In the genomic region with DNA sequence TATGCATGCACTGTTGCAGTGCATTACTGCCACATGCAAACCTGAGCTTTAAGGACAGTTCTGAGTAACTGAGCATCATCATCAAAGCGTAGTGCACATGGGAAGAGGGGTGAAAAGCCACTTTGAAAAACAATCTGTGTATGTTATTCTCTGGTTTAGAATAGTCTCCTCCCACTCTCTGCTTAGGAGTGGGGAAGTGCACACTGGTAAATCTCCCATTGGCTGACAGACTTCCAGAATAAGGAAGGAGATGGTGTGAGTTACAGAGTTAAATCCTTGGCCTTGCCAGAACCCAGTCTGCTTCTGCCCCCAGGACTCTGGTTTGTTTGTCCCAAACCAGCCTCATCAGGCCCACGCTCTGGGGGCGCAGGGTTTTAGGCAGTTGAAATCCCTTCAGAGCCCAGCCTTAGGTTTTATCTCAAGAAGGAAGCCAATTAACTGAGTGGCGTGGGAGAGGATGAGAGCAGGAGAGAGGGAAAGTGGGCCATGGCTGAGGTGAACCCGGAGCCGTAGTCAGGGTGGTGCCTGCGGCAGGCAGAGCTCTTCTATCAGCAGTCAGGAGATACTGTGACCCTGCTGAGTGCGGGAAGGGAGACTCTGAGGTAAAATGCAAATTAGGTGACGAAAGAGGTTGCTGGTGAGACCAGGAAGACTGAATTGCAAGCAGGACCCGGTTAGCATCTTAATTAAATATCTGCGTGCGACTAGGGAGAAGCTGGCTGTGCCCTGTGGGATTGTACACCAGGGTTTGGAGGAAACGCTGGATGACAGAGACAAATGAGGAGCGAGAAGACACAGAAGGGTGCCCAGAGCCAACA, we compare ENCODE assay signal across 8 mouse cellular contexts.
DNase-seq lines count a peak whose midpoint lies in the region; ATAC-seq and TF ChIP-seq lines count a peak whose summit lies in the region.
"Had no signal": no experiment of that assay in that cellular context is flagged by ENCODE, and none has a peak within 500 bp of the region (broad histone marks: within the 10 kb centered on the region; RNA-seq: fewer than 3 reads in every experiment).

No protein-coding gene starts in this region.

- H3K4me2 ChIP-seq in kidney, embryonic 16.5 days (replicated peaks; ENCODE audit: low read depth, low read length): peak overlapping the region; percentile 22; the same call in 1 of the 2 replicates
- 0 out of 2 replicates have a peak overlapping the region, but pooled peaks have one; percentile 9 for H3K4me2 ChIP-seq in intestine, embryonic 15.5 days (replicated peaks)

- WGBS in kidney, embryonic 16.5 days: 18% methylated on average over 14 of the region's 14 CpGs
- 27% methylated on average over 14 of the region's 14 CpGs for WGBS in intestine, embryonic 15.5 days

- H3K27ac ChIP-seq in kidney, embryonic 16.5 days (ENCODE audit: low read length): no peak overlapping the region
- H3K27ac ChIP-seq in intestine, embryonic 15.5 days: no peak overlapping the region

- intact Hi-C loops in gastrocnemius, postnatal 14 days (cut with DNase I; ENCODE audit: low total_unique reads): no loop called here

- 0 out of 2 replicates have a peak, but pooled peaks cover 14% of the 10 kb centered on the region for H3K4me1 ChIP-seq in kidney, embryonic 16.5 days (ENCODE audit: insufficient read depth, low read length)
- H3K4me1 ChIP-seq in E14TG2a.4 (replicated peaks; ENCODE audit: low read depth, low read length): peaks cover 11% of the 10 kb centered on the region
- peaks cover 12% of the 10 kb centered on the region; the same call in 1 of the 2 replicates for H3K4me1 ChIP-seq in intestine, embryonic 15.5 days (replicated peaks)

- no peaks in the 10 kb centered on the region for H3K9me3 ChIP-seq in kidney, embryonic 16.5 days (ENCODE audit: low read length)
- peaks cover 6% of the 10 kb centered on the region; the same call in 1 of the 2 replicates for H3K9me3 ChIP-seq in E14TG2a.4 (ENCODE audit: low read length)
- H3K9me3 ChIP-seq in intestine, embryonic 15.5 days: no peaks in the 10 kb centered on the region

- no peaks in the 10 kb centered on the region for H3K36me3 ChIP-seq in kidney, embryonic 16.5 days (ENCODE audit: insufficient read depth, low read length)
- no peaks in the 10 kb centered on the region for H3K36me3 ChIP-seq in E14TG2a.4 (ENCODE audit: insufficient read depth, low read length)
- H3K36me3 ChIP-seq in intestine, embryonic 15.5 days: no peaks in the 10 kb centered on the region

- no peak for ATAC-seq in kidney, embryonic 16.5 days (ENCODE audit: low FRiP score, low TSS enrichment)
- no peak for ATAC-seq in intestine, embryonic 15.5 days
- ATAC-seq in activated CD4-positive, CD25-positive, alpha-beta regulatory T cell, adult 4 months: no peak
- ATAC-seq: inflammation-experienced regulatory T-cells, adult 6 months had no signal

- H3K9ac ChIP-seq in kidney, embryonic 16.5 days (replicated peaks; ENCODE audit: low read length): no peak overlapping the region
- H3K9ac ChIP-seq in intestine, embryonic 15.5 days: no peak overlapping the region

- DNase-seq in kidney, adult 8-10 months: no peak
- DNase-seq in ZHBTc4 (ENCODE audit: low read depth, low spot score): peak; percentile 65
- DNase-seq in gastrocnemius, postnatal 14 days: no peak

- no peak for TF ChIP-seq CTCF in E14TG2a.4 (conservative IDR thresholded peaks at IDR 0.05; ENCODE audit: low read length)

- peaks cover 4% of the 10 kb centered on the region; the same call in 1 of the 2 replicates for H3K27me3 ChIP-seq in kidney, embryonic 16.5 days (ENCODE audit: insufficient read depth, low read length)
- H3K27me3 ChIP-seq in E14TG2a.4 (ENCODE audit: insufficient read depth, low read length): peaks cover 6% of the 10 kb centered on the region
- no peaks in the 10 kb centered on the region for H3K27me3 ChIP-seq in intestine, embryonic 15.5 days (replicated peaks)

- no peak overlapping the region for H3K4me3 ChIP-seq in kidney, embryonic 16.5 days (ENCODE audit: low read length)
- H3K4me3 ChIP-seq in E14TG2a.4 (replicated peaks; ENCODE audit: low read length): peak overlapping the region; percentile 48
- no peak overlapping the region for H3K4me3 ChIP-seq in intestine, embryonic 15.5 days (replicated peaks)
